Mouse (Mus musculus) heart, postnatal 0 days (tissue): ENCODE results near the gene Cfl2.

Source experiments
- CTCF ChIP-seq: IDR thresholded peaks from 2 replicates; pipeline ENCODE4 v1.5.1; 2016; ENCODE audit warnings: antibody characterized with exemption, control low read depth, low read depth
- EP300 ChIP-seq: IDR thresholded peaks from 2 replicates; pipeline ENCODE4 v1.6.1; 2016; ENCODE audit warnings: antibody characterized with exemption, low read depth

DNA sequence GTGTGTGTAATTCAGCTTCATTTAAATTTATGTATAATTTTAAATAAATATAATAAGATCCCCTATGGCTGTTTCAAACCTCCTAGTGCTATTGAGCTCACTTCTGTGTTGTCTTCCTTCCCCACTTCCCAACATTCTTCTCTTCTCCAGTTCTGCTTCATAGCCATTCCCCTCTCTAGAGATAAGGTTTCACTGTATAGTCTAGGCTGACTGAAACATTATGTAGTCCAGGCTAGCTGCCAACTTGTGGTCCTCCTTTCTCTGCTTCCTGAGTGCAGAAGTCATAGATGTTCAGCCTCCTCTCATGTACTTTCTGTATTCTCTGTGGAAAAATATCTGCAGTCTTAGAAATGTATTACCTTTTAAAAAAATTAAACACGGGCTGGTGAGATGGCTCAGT, 15.2 kb upstream of the Cfl2 start:
- TF ChIP-seq CTCF (no peak), EP300 (no peak)
